Mouse (Mus musculus): ENCODE measurements around the gene Wsb2. TPM values are rescaled to one million over a fixed set of nuclear protein-coding genes. Genes with fewer than 3 reads are reported as not detected.

Wsb2 gene
- total RNA-seq (2021) (100 to 1,000 TPM in 1 of 2 experiments, 10 to 100 TPM in 1; 91.4 to 101 TPM), polyA plus RNA-seq (2012; rRNA removed) (130 and 197 TPM in 2 replicates)
- long read RNA-seq, transcript Wsb2-201 (9 exons, 2,421 nt), result major isoform, 203 of 227 reads
- long read RNA-seq, partial matches to known transcripts, result 5 of 227 reads
- long read RNA-seq, other reads (novel, unspliced or antisense), result 16 of 227 reads

DNA sequence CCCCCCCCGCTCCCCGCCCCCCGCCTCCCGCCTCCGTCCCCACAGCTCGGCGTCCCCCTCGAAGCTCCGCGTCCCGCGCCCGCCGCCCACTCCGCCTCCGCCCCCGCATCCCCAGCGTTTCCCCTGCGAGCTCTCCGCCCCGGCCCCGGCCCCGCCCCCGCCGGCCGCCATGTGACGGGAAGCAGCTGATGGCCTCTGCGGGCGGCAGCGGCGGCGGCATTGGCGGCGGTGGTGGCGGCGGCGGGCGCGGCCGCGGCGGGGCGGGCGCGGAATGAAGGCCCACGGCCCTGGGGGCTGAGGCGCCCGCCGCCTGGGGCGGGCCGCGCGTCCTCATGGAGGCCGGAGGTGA lies at the start of gene Wsb2:
Gene Wsb2, plus strand, starts transcription at position 176 of the 349 bp plus-strand sequence.
- peaks cover 1% of the 10 kb centered on the region; the same call in 1 of the 2 replicates for H3K79me2 ChIP-seq (replicated peaks; ENCODE audit: control insufficient read depth, insufficient read depth, low read length)
- H3K27me3 ChIP-seq (ENCODE audit: control insufficient read depth, insufficient read depth, low read length), result no peaks in the 10 kb centered on the region
- H3K4me1 ChIP-seq (ENCODE audit: control insufficient read depth, insufficient read depth, low read length), result peaks cover 19% of the 10 kb centered on the region
- intact Hi-C loops (cut with DNase I), result loop anchor here (2.0 kb wide), 2 partner anchors 32 to 38 kb away; partner anchors contain the start of genes Rfc5 and Vsig10
- no peak for TF ChIP-seq EP300 (IDR thresholded peaks at IDR 0.05; ENCODE audit: insufficient read depth, low read depth, low read length)
- no peak for TF ChIP-seq POLR2A (IDR thresholded peaks at IDR 0.05; ENCODE audit: insufficient read depth, low read depth, low read length)
- no peak for TF ChIP-seq CTCF (IDR thresholded peaks at IDR 0.05)
- H3K27ac ChIP-seq, result peak within 1 kb of the TSS; percentile 98
- peak within 1 kb of the TSS; percentile 72 for H3K4me3 ChIP-seq
- H3K9ac ChIP-seq (ENCODE audit: low read depth, low read length), result peak within 1 kb of the TSS; percentile 99
- DNase-seq, result peak; percentile 90 to 91
- WGBS, result under 1% methylated on average over 26 of the region's 54 CpGs
- peaks cover 14% of the 10 kb centered on the region for H3K36me3 ChIP-seq (ENCODE audit: control insufficient read depth, insufficient read depth, low read length)

DNA sequence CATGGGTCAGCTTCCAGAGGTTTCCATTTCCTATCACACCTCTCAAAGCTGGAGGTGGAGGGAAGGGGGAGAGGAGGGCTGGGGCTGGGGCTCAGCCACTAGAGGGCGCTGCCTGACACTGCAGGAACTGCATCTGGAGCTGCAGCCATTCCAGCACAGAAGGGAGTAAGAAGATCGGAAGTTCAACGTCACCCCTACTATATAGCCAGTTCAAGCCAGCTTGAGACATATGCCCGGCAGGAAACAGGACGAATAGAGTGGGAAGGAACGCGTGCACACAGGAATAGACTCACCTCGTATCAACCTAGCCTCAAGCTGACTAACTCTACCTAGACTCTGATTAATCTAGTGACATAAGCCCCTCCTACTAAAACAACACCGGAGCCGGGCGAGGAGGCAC lies 49.4 kb upstream of the Wsb2 start:
- Histone ChIP-seq H3K36me3 (ENCODE audit: control insufficient read depth, insufficient read depth, low read length) (no peaks in the 10 kb centered on the region), H3K27ac (no peak overlapping the region), H3K27me3 (ENCODE audit: control insufficient read depth, insufficient read depth, low read length) (no peaks in the 10 kb centered on the region), H3K9ac (ENCODE audit: low read depth, low read length) (0 out of 2 replicates have a peak overlapping the region, but pooled peaks have one; percentile 18), H3K4me1 (ENCODE audit: control insufficient read depth, insufficient read depth, low read length) (peaks cover 1% of the 10 kb centered on the region; the same call in 1 of the 2 replicates), H3K4me3 (peak overlapping the region; percentile 26; the same call in 1 of the 2 replicates), H3K79me2 (replicated peaks; ENCODE audit: control insufficient read depth, insufficient read depth, low read length) (no peaks in the 10 kb centered on the region)
- intact Hi-C loops (cut with DNase I), result loop anchor here (1.0 to 5.0 kb wide), 3 partner anchors 101 to 190 kb away; partner anchors contain the start of gene Suds3
- peak; percentile 72 to 85 for DNase-seq
- WGBS, result 13% methylated on average over 11 of the region's 11 CpGs
- TF ChIP-seq CTCF (IDR thresholded peaks at IDR 0.05) (peak; percentile 97; the same call in 1 of the 2 replicates), POLR2A (IDR thresholded peaks at IDR 0.05; ENCODE audit: insufficient read depth, low read depth, low read length) (no peak), EP300 (IDR thresholded peaks at IDR 0.05; ENCODE audit: insufficient read depth, low read depth, low read length) (peak; percentile 42; the same call in 1 of the 2 replicates)

DNA sequence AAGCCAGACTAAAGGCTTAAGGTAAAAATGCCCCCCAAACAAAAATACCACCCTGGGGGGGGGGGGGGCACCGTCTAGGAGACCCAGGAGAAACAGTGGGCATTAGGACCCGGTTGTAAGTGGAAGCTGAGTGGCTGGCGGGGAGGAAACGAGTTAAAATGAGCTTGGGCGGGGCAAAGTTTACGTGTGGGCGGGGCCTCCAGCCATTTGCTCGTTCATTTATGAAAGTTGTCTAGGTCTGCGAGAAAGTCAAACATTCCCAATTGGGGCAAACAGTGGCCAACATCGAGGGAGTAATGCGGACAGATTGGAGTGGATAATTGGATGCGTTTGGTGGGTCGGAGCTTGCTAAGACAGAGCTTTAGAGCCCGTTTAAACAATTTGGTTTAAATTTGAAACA lies 43.7 kb upstream of the Wsb2 start:
- peak; percentile 68 to 73 for DNase-seq
- intact Hi-C loops (cut with DNase I), result no loop called here
- Histone ChIP-seq H3K9ac (ENCODE audit: low read depth, low read length) (no peak overlapping the region), H3K27me3 (ENCODE audit: control insufficient read depth, insufficient read depth, low read length) (no peaks in the 10 kb centered on the region), H3K4me1 (ENCODE audit: control insufficient read depth, insufficient read depth, low read length) (peaks cover 6% of the 10 kb centered on the region), H3K79me2 (replicated peaks; ENCODE audit: control insufficient read depth, insufficient read depth, low read length) (no peaks in the 10 kb centered on the region), H3K36me3 (ENCODE audit: control insufficient read depth, insufficient read depth, low read length) (no peaks in the 10 kb centered on the region), H3K27ac (no peak overlapping the region), H3K4me3 (peak overlapping the region; percentile 25; the same call in 1 of the 2 replicates)
- 21% methylated on average over 14 of the region's 14 CpGs for WGBS
- TF ChIP-seq CTCF (IDR thresholded peaks at IDR 0.05), result no peak
- no peak for TF ChIP-seq POLR2A (IDR thresholded peaks at IDR 0.05; ENCODE audit: insufficient read depth, low read depth, low read length)
- no peak for TF ChIP-seq EP300 (IDR thresholded peaks at IDR 0.05; ENCODE audit: insufficient read depth, low read depth, low read length)

DNA sequence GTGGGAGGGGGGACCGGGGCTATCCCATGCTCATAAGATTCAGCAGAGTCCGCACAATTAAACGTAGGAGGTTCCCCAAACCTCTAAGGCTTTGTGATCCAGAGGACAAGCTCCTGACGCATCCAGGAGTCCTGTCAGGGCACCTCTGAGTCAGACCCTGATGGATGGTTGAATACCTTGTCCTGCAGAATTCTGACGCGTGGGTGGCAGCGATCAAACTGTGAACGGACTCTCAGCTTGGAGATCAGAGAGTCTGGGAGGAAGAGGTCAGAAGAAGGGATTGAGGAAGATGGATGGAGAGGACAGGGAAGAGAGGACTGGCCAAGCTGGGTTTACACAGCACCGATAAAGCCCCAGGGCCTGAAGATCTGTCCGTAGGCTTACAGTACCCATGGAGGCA lies 43.2 kb upstream of the Wsb2 start:
- TF ChIP-seq CTCF (IDR thresholded peaks at IDR 0.05), result no peak
- no peak for TF ChIP-seq EP300 (IDR thresholded peaks at IDR 0.05; ENCODE audit: insufficient read depth, low read depth, low read length)
- no peak for TF ChIP-seq POLR2A (IDR thresholded peaks at IDR 0.05; ENCODE audit: insufficient read depth, low read depth, low read length)
- no peak for DNase-seq
- no peaks in the 10 kb centered on the region for H3K79me2 ChIP-seq (replicated peaks; ENCODE audit: control insufficient read depth, insufficient read depth, low read length)
- H3K27me3 ChIP-seq (ENCODE audit: control insufficient read depth, insufficient read depth, low read length), result no peaks in the 10 kb centered on the region
- H3K36me3 ChIP-seq (ENCODE audit: control insufficient read depth, insufficient read depth, low read length), result no peaks in the 10 kb centered on the region
- H3K4me3 ChIP-seq, result no peak overlapping the region
- no peak overlapping the region for H3K27ac ChIP-seq
- intact Hi-C loops (cut with DNase I), result no loop called here
- no peak overlapping the region for H3K9ac ChIP-seq (ENCODE audit: low read depth, low read length)
- WGBS, result 46% methylated on average over 10 of the region's 10 CpGs
- H3K4me1 ChIP-seq (ENCODE audit: control insufficient read depth, insufficient read depth, low read length), result peaks cover 6% of the 10 kb centered on the region

DNA sequence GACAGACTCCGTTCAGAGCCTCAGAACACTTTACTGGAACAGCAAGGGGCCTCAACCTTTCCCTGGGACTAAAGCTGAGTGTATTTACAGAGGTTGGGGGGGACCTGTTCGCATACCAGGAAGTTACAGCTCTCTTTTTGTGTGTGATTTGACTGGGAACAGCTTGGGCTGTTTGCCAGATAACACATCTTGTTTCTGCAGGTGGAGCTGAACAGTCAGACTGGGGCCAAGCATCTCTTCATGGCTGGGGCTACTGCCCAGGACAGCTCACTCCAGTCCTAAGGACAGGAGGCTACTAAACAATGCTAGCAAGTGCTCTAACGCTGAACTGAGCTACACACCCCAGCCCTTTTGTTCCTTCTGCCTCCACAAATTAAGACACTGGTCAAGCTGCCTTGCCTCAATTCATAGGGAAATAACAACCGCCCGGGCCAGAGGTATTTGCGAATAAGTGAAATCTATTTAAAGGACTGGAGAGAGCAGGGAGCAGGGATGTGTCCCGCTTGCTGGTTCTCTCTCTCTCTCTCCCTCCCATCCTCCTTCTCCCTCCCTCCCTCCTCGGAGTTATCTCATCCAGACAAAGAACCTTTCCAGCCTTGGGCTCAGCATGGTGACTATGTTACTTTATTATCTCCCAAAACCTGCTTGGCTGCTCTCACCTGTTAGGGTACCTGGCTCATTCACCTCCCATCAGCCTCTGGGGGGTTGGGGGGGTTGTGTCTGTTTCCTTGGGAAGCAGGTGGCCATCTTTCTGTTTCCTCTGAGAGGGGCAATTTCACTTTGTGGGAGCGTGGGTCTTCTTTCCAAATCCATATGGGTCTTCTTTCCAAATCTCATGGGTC lies 42.3 kb upstream of the Wsb2 start:
- H3K4me3 ChIP-seq, result no peak overlapping the region
- H3K36me3 ChIP-seq (ENCODE audit: control insufficient read depth, insufficient read depth, low read length), result no peaks in the 10 kb centered on the region
- TF ChIP-seq POLR2A (IDR thresholded peaks at IDR 0.05; ENCODE audit: insufficient read depth, low read depth, low read length), result no peak
- TF ChIP-seq CTCF (IDR thresholded peaks at IDR 0.05), result no peak
- TF ChIP-seq EP300 (IDR thresholded peaks at IDR 0.05; ENCODE audit: insufficient read depth, low read depth, low read length), result no peak
- no peaks in the 10 kb centered on the region for H3K79me2 ChIP-seq (replicated peaks; ENCODE audit: control insufficient read depth, insufficient read depth, low read length)
- no peak overlapping the region for H3K9ac ChIP-seq (ENCODE audit: low read depth, low read length)
- peaks cover 6% of the 10 kb centered on the region for H3K4me1 ChIP-seq (ENCODE audit: control insufficient read depth, insufficient read depth, low read length)
- intact Hi-C loops (cut with DNase I), result loop anchor here (5.0 kb wide), 1 partner anchor 72 kb away; the partner anchor contains the start of gene Rfc5
- H3K27me3 ChIP-seq (ENCODE audit: control insufficient read depth, insufficient read depth, low read length), result no peaks in the 10 kb centered on the region
- 35% methylated on average over 9 of the region's 9 CpGs for WGBS
- no peak for DNase-seq
- H3K27ac ChIP-seq, result no peak overlapping the region

Data from heart, adult 2 months (tissue).